Mouse (Mus musculus): ENCODE measurements at regions not wholly inside any gene's neighbourhood (a gene's known extent, or its start where the extent isn't known, plus 50 kb on each side); places are given as distances from the start of the nearest gene placed in this dataset.

DNA sequence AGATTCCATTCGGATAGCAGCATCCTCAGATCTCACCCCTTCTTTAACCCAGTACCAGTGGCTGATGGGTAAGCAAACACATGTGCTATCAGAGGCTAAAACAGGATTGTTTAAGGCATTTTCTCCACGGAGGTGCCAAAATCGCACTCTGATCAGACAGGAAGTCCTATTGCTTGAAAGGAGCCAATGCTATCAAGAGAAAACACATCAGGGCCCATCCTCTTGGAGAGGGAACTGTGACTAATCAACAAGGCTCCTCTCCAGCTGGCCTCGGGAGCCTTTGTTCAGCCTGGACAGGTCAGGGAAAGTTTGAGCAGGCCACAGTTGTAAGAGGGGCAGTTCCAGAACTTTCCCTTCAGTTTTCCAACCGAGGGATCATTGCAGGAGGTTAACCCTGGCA lies 57.4 kb upstream of the Lmo2 start:
- Histone ChIP-seq H3K9me3 (replicated peaks; ENCODE audit: control insufficient read depth, low read length) (no peaks in the 10 kb centered on the region), H3K27ac (ENCODE audit: low read length) (no peak overlapping the region; the same call in 1 of the 2 replicates), H3K4me1 (ENCODE audit: control insufficient read depth, insufficient read depth, low read length) (peaks cover 37% of the 10 kb centered on the region), H3K4me2 (ENCODE audit: low read depth, low read length) (no peak overlapping the region), H3K36me3 (ENCODE audit: control insufficient read depth, insufficient read depth) (no peaks in the 10 kb centered on the region), H3K9ac (ENCODE audit: low read length) (no peak overlapping the region), H3K27me3 (ENCODE audit: control insufficient read depth, insufficient read depth, low read length) (peaks cover 22% of the 10 kb centered on the region; the same call in 1 of the 2 replicates), H3K4me3 (ENCODE audit: low read length) (no peak overlapping the region)
- WGBS: 52% methylated on average over 5 of the region's 5 CpGs
- ATAC-seq (replicated peaks; ENCODE audit: extremely low read depth, insufficient read depth, low FRiP score): 0 out of 2 replicates have a peak, but pooled peaks have one; percentile 12

DNA sequence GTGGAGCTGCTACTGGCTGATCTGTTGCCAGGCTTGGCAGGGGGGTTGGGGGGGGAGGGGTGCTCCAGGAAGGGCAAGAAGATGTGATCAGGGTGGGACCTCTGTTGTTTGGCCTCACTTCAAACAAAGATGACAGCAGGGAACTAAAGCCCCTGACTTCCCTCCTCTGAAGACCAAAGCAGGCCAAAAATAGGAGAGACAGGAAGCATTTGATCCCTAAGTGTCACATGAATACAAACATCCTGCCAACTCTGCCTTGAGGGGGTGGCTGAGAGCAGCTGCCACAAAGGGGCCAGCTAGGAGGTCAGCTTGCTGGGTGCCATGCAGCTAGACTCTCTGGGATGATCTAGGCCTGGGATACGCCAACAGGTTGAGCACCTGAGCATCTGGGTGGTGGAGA lies 56.3 kb upstream of the Lmo2 start:
- Histone ChIP-seq H3K27me3 (ENCODE audit: control insufficient read depth, insufficient read depth, low read length) (peaks cover 22% of the 10 kb centered on the region; the same call in 1 of the 2 replicates), H3K9me3 (replicated peaks; ENCODE audit: control insufficient read depth, low read length) (no peaks in the 10 kb centered on the region), H3K27ac (ENCODE audit: low read length) (no peak overlapping the region; the same call in 1 of the 2 replicates), H3K4me3 (ENCODE audit: low read length) (no peak overlapping the region), H3K4me2 (ENCODE audit: low read depth, low read length) (no peak overlapping the region), H3K4me1 (ENCODE audit: control insufficient read depth, insufficient read depth, low read length) (peaks cover 28% of the 10 kb centered on the region), H3K36me3 (ENCODE audit: control insufficient read depth, insufficient read depth) (no peaks in the 10 kb centered on the region), H3K9ac (ENCODE audit: low read length) (no peak overlapping the region)
- no peak; the same call in 1 of the 2 replicates for ATAC-seq (replicated peaks; ENCODE audit: extremely low read depth, insufficient read depth, low FRiP score)
- 89% methylated on average over 1 of the region's 1 CpGs for WGBS

DNA sequence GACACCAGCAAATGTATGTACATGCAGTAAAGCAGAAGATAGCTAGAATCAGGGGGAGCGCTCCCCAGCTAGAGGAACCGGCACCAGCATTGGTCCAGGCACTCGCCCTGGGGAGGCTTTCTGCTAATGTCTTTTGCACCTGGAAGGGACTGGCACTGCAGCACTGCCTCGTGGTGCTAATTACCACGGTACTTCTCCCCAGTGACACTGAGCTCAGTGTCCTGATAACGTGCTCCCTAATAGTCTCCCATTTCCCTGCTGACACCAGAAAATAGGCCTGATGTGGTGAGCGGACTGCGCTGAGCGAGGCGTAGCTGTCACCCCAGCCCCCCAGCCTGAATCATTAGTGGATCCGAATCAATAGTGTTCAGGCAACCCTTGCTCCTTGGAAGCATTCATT lies 55.0 kb upstream of the Lmo2 start:
- Histone ChIP-seq H3K36me3 (ENCODE audit: control insufficient read depth, insufficient read depth) (no peaks in the 10 kb centered on the region), H3K4me2 (ENCODE audit: low read depth, low read length) (no peak overlapping the region), H3K4me3 (ENCODE audit: low read length) (no peak overlapping the region), H3K9ac (ENCODE audit: low read length) (no peak overlapping the region), H3K27me3 (ENCODE audit: control insufficient read depth, insufficient read depth, low read length) (peaks cover 22% of the 10 kb centered on the region; the same call in 1 of the 2 replicates), H3K27ac (ENCODE audit: low read length) (no peak overlapping the region), H3K4me1 (ENCODE audit: control insufficient read depth, insufficient read depth, low read length) (peaks cover 20% of the 10 kb centered on the region), H3K9me3 (replicated peaks; ENCODE audit: control insufficient read depth, low read length) (no peaks in the 10 kb centered on the region)
- ATAC-seq (replicated peaks; ENCODE audit: extremely low read depth, insufficient read depth, low FRiP score): no peak
- 63% methylated on average over 11 of the region's 11 CpGs for WGBS

DNA sequence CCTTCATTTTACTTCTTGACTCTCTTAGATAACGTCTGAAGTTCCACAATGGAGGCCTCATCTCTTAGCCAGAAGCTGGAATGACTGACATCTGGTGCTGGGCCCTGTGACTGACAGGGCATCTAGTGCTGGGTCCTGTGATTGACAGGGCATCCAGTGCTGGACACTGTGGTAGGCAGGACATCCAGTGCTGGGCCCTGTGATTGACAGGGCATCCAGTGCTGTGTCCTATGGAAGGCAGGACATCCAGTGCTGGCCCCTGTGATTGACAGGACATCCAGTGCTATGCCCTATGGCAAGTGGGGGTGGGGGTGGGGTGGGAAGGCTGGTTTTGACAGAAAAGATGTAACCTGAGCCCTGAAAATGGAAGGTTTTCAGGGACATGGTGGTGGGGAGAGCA lies 52.1 kb upstream of the Lmo2 start:
- Histone ChIP-seq H3K4me2 (ENCODE audit: low read depth, low read length) (no peak overlapping the region), H3K27me3 (ENCODE audit: control insufficient read depth, insufficient read depth, low read length) (0 out of 2 replicates have a peak, but pooled peaks cover 4% of the 10 kb centered on the region), H3K4me3 (ENCODE audit: low read length) (no peak overlapping the region), H3K9me3 (replicated peaks; ENCODE audit: control insufficient read depth, low read length) (no peaks in the 10 kb centered on the region), H3K36me3 (ENCODE audit: control insufficient read depth, insufficient read depth) (no peaks in the 10 kb centered on the region), H3K27ac (ENCODE audit: low read length) (no peak overlapping the region), H3K4me1 (ENCODE audit: control insufficient read depth, insufficient read depth, low read length) (peaks cover 15% of the 10 kb centered on the region), H3K9ac (ENCODE audit: low read length) (no peak overlapping the region)
- no peak for ATAC-seq (replicated peaks; ENCODE audit: extremely low read depth, insufficient read depth, low FRiP score)
- 76% methylated on average over 1 of the region's 1 CpGs for WGBS

DNA sequence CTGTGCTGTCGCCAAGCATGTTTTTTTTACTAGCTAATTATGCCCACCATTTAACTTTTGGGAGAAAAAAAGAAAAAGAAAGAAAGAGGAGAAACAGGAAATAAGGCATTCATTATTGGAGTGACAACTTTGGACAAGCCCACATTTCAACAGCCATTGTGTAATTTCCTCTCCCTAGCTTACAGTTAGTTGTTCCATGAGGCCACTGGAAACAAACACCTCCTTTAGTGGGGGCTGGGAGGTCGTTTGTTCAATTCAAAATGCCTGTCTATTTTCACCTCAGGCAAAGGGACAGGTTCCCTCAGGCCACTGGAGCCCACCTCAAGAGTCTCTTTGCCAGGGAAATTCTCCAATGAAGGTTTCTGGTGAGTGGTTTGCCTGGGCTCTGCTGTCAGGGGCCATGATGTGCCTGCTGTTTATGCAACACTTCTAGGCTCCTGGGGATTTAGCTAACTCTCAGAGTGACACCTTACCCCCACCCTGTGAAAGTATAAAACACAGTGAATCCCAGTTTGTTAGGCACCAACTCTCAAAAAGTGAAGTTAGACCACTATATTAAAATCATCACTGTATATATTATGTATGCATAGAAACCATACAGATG lies 51.1 kb upstream of the Lmo2 start:
- WGBS: 46% methylated on average over 2 of the region's 2 CpGs
- peak overlapping the region; percentile 64 for H3K27ac ChIP-seq (ENCODE audit: low read length)
- H3K36me3 ChIP-seq (ENCODE audit: control insufficient read depth, insufficient read depth): no peaks in the 10 kb centered on the region
- no peak for ATAC-seq (replicated peaks; ENCODE audit: extremely low read depth, insufficient read depth, low FRiP score)
- no peak overlapping the region for H3K4me3 ChIP-seq (ENCODE audit: low read length)
- no peaks in the 10 kb centered on the region for H3K9me3 ChIP-seq (replicated peaks; ENCODE audit: control insufficient read depth, low read length)
- 0 out of 2 replicates have a peak, but pooled peaks cover 2% of the 10 kb centered on the region for H3K27me3 ChIP-seq (ENCODE audit: control insufficient read depth, insufficient read depth, low read length)
- H3K9ac ChIP-seq (ENCODE audit: low read length): no peak overlapping the region
- peaks cover 5% of the 10 kb centered on the region for H3K4me1 ChIP-seq (ENCODE audit: control insufficient read depth, insufficient read depth, low read length)
- H3K4me2 ChIP-seq (ENCODE audit: low read depth, low read length): no peak overlapping the region
